Mouse (Mus musculus): ENCODE measurements at regions not wholly inside any gene's neighbourhood (a gene's known extent, or its start where the extent isn't known, plus 50 kb on each side); places are given as distances from the start of the nearest gene placed in this dataset.

DNA sequence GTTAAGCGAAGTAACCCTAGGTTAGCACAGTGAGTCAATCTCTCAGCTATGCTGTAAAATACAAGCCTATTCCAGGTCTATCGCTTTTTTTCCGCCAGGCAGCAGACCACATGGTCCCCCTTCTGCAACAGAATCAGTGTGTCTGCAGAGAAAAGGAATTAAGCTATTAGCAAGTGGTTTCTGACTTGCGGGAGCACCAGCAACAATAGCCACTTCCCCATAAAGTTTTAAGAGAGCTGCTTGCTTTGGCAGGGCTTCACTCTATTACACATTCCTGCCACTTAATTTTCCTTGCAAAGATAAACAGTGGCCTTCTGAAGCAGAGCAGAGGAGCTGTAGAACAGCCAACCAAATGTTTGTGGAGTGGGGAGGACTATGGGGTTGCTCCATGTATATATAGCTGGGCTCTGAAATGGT, 59.8 kb upstream of the Osmr start:
- DNase-seq (ENCODE audit: low read depth, low spot score) = no peak

DNA sequence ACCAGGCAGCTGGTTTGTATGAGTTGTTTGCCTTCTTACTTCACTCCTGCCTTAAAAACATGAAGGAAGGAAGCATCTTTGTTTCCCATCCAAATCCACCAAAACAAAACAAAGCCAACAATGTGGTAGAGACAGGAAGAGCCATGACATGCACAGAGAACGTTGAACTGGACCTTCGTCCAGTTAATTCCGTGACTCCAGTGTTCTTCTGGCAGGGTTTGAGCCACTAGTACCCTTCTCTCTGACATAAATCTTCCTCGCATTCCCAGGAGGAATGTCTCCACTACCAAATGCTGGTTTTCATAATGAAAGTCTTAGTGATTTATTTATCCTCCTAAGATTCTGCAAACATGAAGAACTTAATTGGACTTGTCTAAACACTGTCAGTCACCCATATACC, 66.7 kb upstream of the Osmr start:
- DNase-seq (ENCODE audit: low read depth, low spot score) = no peak

DNA sequence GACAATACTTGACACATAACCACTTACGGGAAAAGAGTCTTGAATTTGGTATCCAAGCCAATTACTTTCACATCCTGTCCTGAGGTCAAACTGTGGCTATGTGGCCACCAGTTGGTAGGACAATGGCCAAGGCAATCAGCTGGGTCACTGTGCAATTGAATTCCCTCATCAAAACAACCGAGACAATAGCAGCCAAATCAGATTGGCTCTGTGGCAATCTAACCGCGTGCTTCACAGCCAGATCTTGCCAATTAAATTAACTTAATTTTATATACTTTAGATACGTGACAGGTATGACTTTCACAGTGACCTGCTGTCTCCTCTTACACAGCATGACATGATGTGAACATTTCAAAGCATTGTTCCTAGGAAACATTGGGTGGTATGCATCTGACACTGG, 74.5 kb upstream of the Osmr start:
- no peak for DNase-seq (ENCODE audit: low read depth, low spot score)

DNA sequence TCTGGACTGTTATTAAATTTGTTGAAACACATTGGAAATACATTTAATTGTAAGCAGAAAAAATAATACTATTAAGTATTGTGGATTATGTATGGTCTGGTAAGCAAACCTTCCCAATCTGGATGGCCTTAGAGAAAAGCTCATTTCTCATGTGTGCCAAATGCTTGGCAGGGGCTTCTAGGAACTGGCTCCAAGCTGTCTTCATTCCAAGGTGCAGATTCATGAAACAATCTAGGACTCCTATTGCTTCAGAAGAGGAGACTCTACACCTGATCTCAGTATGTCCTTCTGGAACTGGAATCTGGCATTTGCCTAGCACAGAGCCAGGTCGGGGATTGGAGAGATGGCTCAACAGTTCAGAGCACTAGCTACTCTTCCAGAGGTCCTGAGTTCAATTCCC, 74.9 kb upstream of the Osmr start:
- no peak for DNase-seq (ENCODE audit: low read depth, low spot score)

DNA sequence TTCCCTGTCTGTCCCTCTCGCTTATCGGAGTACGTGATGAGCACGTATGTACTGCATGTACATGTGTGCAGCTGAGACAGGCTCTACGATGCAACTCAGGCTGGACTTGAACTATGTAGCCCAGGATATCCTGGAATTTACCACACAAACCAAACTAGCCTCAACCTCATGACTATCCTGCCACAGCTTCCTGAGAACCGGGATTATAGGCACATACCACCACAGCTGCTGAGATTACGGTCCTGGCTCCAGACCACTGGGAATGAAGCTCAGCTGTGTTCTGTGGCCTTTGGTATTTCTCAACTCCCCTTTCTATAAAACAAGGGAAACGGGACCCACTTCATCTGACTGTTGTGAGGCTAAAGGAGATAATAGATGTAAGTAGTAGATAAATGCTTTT, 75.7 kb upstream of the Osmr start:
- DNase-seq (ENCODE audit: low read depth, low spot score) = no peak

GRCm38 (mm10) chr15:6953556-6953955, 78.8 kb upstream of the Osmr start:
- no peak for DNase-seq (ENCODE audit: low read depth, low spot score)

DNA sequence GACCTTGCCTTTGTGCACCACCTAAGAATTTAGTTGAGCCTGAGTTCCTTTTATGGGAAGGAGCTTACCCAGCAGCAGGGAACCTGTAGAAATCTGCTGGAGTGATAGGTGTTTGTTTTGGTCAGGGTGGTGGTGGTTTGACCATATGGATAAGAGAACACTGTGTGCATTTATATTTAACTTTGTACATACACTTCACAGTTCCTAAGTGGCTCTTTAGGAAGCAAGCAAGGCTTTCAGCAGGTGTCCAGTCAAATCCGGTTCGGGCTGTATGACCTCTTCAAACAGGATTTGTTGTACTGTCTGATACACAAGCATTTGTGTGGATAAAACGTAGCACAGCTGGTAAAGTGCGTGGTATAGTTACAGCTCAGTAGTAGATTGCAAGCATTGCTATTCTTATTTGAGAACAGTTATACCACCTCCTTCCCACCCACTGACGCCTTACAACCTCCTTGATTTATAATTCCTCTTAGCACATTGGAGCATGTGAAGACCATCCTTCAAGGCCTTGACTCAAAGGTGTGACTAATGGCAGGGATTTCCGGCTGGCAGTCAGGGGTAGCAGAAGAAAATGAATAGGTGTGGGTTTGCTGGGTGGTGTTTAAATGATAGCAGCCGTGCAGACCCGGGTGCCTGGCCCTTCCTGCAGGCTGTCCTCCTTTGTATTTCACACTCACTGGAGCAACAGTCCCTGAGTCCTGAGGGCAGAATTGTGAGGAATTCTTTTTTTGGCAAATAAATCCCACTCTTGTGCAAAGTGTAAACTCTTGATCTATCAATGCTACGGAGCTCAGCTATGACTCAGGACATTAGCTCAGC, 79.4 kb upstream of the Osmr start:
- no peak for DNase-seq (ENCODE audit: low read depth, low spot score)

DNA sequence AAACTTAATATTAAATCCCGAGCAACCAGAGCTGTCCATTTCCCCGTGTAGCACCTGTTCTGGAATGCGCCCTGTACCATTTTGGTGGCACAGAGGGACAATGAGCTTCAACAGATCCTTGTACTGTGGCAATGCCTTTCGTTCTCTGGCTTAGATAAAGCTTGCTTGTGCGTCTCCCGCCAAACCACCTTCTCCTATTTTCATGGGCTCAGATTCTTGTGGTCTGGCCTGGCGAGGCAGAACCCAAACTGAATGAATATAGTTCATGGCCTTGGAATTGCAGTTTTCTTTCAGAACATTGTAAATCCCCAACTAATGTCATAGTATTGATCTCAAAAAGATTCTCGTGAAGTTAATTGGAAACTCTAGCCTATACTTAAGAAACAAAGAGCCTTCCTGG, 85.1 kb upstream of the Osmr start:
- DNase-seq (ENCODE audit: low read depth, low spot score) = no peak

DNA sequence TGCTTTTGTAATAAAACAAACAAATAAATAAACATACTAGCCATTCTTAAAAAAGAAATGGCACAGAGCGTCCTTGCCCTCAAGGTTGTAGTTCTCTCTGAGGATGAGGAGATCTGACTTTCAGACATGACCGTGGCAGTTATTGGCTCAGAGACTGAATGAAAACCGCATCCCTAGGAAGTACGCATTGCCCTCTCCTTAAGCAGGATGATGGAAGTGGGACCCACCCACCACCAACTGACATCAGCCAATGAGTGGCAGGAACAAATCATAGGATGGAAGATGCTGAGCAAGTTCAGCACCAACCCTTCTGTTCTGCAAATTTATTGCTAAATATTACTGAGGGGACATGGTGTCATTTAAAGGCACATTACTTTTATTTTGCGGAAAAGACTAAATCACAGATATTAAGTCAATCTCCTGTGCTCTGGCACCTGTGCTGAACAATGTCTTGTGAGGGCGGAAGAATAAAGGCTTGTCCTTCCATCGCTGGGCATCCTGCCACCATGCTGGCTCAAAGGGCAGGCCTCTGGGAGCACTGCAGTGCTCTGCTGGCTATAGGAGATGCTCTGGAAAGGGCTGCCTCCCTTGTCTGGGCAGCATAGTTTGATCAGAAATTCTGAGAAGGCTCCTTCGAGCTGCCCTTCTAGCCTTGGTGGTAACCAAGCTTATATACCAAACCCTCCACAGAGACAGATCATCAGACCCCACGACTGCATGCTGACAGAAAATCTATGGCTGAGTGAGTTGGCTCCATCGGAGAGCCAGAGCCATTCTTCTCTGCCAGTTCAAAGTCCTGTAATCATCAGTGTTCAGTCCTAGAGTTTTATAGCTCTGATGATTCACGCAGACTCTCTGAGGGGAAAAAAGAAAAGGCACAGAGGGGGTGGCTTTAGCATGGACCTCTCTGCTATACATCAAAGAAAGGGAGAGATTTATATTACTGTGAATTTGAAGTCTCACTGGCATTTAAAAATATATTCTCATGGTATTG, 86.3 kb upstream of the Osmr start:
- no peak for DNase-seq (ENCODE audit: low read depth, low spot score)

DNA sequence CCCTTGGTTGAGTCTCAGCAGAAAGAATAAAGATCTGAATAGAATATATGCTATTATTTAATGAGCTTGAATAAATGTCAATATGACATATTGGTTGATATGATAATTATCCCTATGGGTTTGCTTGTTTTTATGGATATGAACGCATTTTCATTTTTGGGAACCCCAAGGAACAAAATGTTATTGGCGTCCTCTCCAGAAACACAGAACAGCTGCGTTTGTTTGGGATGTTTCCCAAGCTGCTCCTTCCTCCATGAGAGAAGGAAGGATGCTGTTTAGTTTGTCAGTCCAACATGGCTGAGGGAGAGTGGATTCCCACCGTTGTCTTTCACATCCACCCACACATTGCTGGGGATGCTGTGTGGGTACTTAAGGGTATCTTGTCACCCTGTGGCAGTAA, 89.9 kb upstream of the Osmr start:
- no peak for DNase-seq (ENCODE audit: low read depth, low spot score)

DNA sequence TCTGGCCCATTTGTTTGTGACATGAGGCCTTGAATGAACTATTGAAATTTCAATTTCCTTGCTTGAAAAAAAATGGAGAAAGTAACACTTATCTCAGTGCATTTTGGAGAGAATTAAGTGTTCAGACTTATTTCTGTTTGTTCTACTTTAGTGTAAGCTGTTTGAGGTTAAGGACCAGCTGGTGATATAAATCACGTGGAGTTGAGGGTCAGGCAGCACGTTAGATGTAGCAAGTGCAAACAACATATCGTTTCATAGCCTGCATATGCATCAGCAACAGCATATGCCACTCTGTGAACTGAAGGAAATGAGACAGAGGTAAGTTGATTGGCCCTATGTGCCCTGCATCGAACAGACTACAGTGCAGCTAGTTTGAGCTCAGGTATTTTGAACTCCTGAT, 90.7 kb upstream of the Osmr start:
- DNase-seq (ENCODE audit: low read depth, low spot score) = no peak

DNA sequence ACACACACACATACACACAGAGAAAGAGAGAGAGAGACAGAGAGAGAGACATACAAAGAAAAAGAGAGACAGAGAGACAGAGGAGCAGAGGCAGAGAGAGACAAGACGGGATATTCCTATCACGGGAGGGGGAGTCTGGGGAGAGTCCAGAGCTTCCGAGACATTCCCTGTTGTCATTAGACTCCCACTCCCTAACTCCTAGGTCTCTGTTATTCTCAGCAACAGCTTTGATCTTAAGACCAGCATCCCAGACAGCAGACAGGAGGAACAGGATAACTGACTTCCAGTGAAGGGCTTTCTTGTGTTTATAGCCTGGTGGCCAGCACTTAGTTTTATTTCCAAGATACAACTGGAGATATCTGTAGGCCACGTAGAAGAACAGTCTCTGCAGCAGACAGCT, 99.6 kb upstream of the Osmr start:
- DNase-seq (ENCODE audit: low read depth, low spot score) = no peak

GRCm38 (mm10) chr15:6981430-6981829, 106.7 kb upstream of the Osmr start:
- DNase-seq (ENCODE audit: low read depth, low spot score) = no peak

DNA sequence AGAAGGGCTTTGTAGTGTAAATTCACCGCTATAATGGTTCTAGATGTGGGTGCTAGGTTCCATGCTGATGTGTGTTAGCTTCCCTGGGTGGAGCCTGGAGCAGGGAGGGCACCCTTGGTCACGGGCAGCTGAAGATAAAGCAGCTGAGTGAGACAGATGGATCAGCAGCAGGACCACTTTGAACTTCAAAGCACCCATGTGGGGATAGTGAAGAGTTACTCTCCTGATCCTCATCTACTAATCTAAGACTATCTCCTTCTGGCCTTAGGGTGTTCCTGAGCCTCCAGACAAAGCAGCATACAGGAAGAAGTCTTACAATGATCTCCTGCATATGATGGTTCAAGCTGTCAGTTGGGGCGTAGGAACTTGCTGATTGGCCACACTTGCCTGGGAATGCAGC, 107.1 kb upstream of the Lifr start:
- DNase-seq (ENCODE audit: low read depth, low spot score) = no peak

DNA sequence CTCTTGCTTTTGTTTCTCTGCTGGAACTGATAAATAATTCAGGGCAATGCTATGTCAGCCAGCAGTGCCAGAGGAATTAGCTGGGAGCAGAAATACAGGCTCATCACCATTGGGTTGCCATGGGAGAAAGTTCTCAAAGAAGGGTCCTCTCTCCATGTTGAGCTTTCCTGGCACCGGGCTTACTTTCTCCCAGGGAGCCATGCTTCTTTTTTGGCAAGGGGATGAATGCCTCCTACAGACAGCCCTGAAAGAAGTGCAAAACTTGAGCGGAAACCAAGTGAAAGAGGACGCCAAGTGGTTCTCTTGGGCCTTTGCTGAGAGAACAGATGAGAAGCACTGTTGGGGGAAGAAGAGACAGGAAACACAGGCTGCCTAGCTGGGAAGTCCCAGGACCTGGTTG, 102.2 kb upstream of the Lifr start:
- DNase-seq (ENCODE audit: low read depth, low spot score) = no peak

- no peak for DNase-seq (ENCODE audit: low read depth, low spot score)
These were observed 101.3 kb upstream of the Lifr start for GRCm38 (mm10) chr15:6989094-6989493.

DNA sequence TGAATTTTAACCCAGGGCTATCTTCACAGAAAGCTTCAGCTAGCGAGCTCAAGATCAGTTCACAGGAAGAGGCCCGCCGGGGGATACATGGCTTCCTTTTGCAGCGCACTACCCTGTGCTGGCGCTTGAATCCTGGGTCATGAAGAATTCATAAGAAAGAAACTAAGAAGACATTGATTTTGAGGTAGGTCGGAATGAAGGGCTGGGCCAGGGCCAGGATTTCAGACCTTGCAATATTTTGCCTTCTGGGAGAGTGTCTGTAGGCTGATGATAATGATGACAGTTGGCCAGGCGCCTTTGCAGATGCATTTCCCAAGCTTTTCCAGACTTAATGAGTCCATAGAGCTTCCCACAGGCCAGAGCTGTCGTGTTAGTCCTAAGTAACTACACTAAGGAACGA, 97.2 kb upstream of the Lifr start:
- DNase-seq (ENCODE audit: low read depth, low spot score) = no peak

GRCm38 (mm10) chr15:6995246-6995645, 95.2 kb upstream of the Lifr start:
- DNase-seq (ENCODE audit: low read depth, low spot score) = no peak

- DNase-seq (ENCODE audit: low read depth, low spot score) = no peak
These were observed 92.5 kb upstream of the Lifr start for GRCm38 (mm10) chr15:6997871-6998270.

GRCm38 (mm10) chr15:6998576-6999070, 91.8 kb upstream of the Lifr start:
- no peak for DNase-seq (ENCODE audit: low read depth, low spot score)

- DNase-seq (ENCODE audit: low read depth, low spot score) = no peak
These were observed 90.7 kb upstream of the Lifr start for GRCm38 (mm10) chr15:6999667-7000066.

DNA sequence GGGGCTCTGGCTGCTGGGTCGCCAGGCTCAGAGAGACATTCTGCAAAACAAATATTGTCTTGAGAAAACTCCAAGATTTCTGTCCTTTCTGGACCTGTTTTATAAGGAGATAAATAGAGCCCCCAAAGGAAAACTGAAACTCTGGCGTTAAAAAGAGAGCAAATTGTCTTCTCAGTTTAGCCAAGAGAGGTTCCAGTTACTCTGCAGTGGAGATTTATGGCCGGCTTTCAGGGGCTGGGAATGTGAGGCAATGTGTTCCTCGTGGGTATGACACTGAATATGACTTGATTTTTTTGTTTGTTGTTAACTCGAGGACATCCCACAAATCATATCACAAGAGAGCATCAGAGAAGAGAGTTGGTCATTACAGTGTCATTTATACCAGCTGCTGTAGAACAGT, 88.2 kb upstream of the Lifr start:
- DNase-seq (ENCODE audit: low read depth, low spot score) = no peak

GRCm38 (mm10) chr15:7003311-7003710, 87.1 kb upstream of the Lifr start:
- DNase-seq (ENCODE audit: low read depth, low spot score) = no peak
